Mouse (Mus musculus): ENCODE measurements at regions not wholly inside any gene's neighbourhood (a gene's known extent, or its start where the extent isn't known, plus 50 kb on each side); places are given as distances from the start of the nearest gene placed in this dataset.
A peak's percentile ranks its signal among the peaks of the same experiment; 100 is the strongest.

- no peak overlapping the region for H3K27ac ChIP-seq
- no peaks in the 10 kb centered on the region for H3K27me3 ChIP-seq
- 82% methylated on average over 4 of the region's 4 CpGs for WGBS
- no peaks in the 10 kb centered on the region for H3K36me3 ChIP-seq
- H3K4me2 ChIP-seq, result no peak overlapping the region
- H3K9me3 ChIP-seq, result no peaks in the 10 kb centered on the region
- H3K9ac ChIP-seq, result no peak overlapping the region
- H3K4me3 ChIP-seq, result no peak overlapping the region
- ATAC-seq (ENCODE audit: insufficient number of reproducible peaks, low FRiP score, low TSS enrichment, low read depth), result no peak
- H3K4me1 ChIP-seq, result peaks cover under 1% of the 10 kb centered on the region; the same call in 1 of the 2 replicates
These were observed 177.4 kb upstream of the Smim15 start for GRCm38 (mm10) chr13:107866825-107867224.

DNA sequence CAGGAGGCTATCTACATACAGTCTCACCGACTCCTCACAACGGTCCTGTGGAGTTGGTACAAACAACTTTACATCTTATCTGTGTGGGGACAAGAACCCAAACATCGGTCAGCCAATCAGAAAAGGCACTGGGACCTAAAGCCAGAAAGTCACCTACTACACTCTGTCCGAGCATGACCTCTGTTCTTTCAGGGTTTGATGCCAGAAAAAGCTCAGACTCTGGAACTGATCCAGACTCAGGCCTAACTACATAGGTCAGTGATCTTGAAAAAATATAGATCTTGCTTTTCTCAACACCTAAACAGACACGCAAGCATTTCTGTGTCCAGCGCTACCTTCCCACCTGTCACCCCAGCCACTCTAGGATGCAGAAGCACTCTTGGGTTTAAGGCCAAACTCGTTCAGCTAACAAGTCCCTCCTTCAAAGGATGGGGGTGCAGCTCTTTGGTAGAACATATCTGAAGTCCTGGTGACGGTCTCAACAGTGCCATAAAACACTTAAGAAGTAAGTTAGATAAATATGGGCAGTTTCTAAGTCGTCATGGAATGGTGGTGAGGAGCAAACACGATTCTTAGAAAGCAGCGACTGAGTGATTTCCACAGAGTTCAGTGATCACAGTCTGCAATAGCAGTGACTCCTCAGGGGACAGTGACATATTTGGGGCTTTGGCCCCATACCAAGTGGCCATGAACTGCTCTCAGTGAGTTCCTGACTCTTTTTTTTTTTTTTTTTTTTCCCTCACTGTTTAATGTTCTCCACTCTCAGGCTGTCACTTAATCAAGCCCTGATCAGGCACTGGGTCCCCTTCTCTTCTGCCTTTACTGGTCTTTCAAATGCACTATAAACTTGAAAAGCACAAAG lies 181.2 kb upstream of the Smim15 start:
- Histone ChIP-seq H3K36me3 (no peaks in the 10 kb centered on the region), H3K4me1 (no peaks in the 10 kb centered on the region), H3K4me2 (no peak overlapping the region), H3K9ac (no peak overlapping the region), H3K27me3 (no peaks in the 10 kb centered on the region), H3K27ac (no peak overlapping the region), H3K4me3 (no peak overlapping the region), H3K9me3 (no peaks in the 10 kb centered on the region)
- WGBS, result 74% methylated on average over 11 of the region's 11 CpGs
- ATAC-seq (ENCODE audit: insufficient number of reproducible peaks, low FRiP score, low TSS enrichment, low read depth), result no peak

- H3K4me1 ChIP-seq, result no peaks in the 10 kb centered on the region
- H3K4me3 ChIP-seq, result no peak overlapping the region
- no peaks in the 10 kb centered on the region for H3K9me3 ChIP-seq
- H3K4me2 ChIP-seq, result no peak overlapping the region
- no peak overlapping the region for H3K27ac ChIP-seq
- WGBS, result 81% methylated on average over 17 of the region's 17 CpGs
- no peak overlapping the region for H3K9ac ChIP-seq
- H3K36me3 ChIP-seq, result no peaks in the 10 kb centered on the region
- H3K27me3 ChIP-seq, result no peaks in the 10 kb centered on the region
- no peak for ATAC-seq (ENCODE audit: insufficient number of reproducible peaks, low FRiP score, low TSS enrichment, low read depth)
These were observed 182.7 kb upstream of the Smim15 start for GRCm38 (mm10) chr13:107861384-107862134.

GRCm38 (mm10) chr13:107857043-107857755 lies 187.0 kb upstream of the Smim15 start:
- Histone ChIP-seq H3K36me3 (no peaks in the 10 kb centered on the region), H3K4me3 (no peak overlapping the region), H3K4me2 (no peak overlapping the region), H3K27me3 (no peaks in the 10 kb centered on the region), H3K4me1 (no peaks in the 10 kb centered on the region), H3K9me3 (no peaks in the 10 kb centered on the region), H3K9ac (no peak overlapping the region), H3K27ac (no peak overlapping the region)
- 64% methylated on average over 13 of the region's 13 CpGs for WGBS
- no peak for ATAC-seq (ENCODE audit: insufficient number of reproducible peaks, low FRiP score, low TSS enrichment, low read depth)

DNA sequence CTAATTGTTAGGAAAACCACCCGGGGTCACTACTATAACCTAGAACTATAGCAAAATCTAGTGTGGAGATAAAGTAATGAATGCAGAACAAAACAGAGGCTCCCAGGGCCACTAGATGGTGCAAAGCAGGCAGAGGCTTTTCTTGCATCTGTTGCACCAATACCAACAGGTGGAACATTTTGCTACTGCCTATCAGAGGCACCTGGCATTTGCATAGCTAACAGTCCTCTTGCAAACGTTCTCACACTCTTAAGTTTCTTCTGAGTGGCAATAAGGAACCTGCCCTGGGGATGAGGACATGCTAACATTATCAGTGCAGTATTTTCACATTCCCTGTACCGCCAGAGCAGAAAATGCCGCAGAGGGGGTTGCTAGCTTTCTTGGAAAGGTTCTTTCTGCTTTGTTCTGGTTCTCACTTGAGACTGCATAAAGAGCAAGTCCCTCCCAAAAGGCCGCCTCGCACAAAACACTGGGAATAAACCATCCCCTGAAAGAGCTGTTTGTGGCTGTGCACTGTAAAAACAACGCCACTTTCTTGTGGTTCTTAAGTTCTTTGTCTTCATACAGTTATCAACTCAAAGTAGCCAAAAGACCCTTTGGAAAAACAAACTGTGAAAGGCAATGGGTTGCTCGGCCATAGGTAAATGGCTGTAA lies 193.2 kb upstream of the Smim15 start:
- Histone ChIP-seq H3K36me3 (no peaks in the 10 kb centered on the region), H3K4me2 (no peak overlapping the region), H3K9ac (no peak overlapping the region), H3K27ac (no peak overlapping the region), H3K27me3 (no peaks in the 10 kb centered on the region), H3K4me1 (peaks cover 15% of the 10 kb centered on the region), H3K4me3 (no peak overlapping the region), H3K9me3 (no peaks in the 10 kb centered on the region)
- ATAC-seq (ENCODE audit: insufficient number of reproducible peaks, low FRiP score, low TSS enrichment, low read depth), result no peak
- WGBS, result 66% methylated on average over 8 of the region's 8 CpGs

DNA sequence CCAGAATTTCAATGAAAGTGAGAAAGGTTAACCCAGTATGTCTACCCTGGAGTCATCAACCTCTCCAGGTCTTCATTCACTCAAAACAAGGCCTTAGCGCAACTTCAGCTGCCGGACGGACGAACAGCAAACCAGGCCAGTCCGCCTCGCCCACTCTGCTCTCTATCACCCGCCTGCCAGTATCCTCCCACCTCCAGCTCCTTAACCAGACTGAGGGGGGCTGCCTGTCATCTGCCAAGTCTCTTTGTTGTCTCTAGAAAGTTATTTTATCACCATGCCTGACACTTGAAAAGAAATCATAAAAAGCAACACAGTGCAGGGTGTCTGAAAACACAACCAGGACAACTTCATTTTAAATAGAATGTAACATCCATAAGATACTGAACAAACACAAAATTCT lies 195.4 kb upstream of the Smim15 start:
- Histone ChIP-seq H3K36me3 (no peaks in the 10 kb centered on the region), H3K9ac (no peak overlapping the region), H3K9me3 (no peaks in the 10 kb centered on the region), H3K4me1 (peaks cover 20% of the 10 kb centered on the region), H3K27ac (no peak overlapping the region), H3K27me3 (no peaks in the 10 kb centered on the region), H3K4me3 (no peak overlapping the region), H3K4me2 (no peak overlapping the region)
- no peak for ATAC-seq (ENCODE audit: insufficient number of reproducible peaks, low FRiP score, low TSS enrichment, low read depth)
- WGBS, result 83% methylated on average over 7 of the region's 7 CpGs

GRCm38 (mm10) chr13:107847179-107848012 lies 196.8 kb upstream of the Smim15 start:
- H3K4me3 ChIP-seq, result peak overlapping the region; percentile 17
- no peak overlapping the region for H3K27ac ChIP-seq

GRCm38 (mm10) chr13:107846621-107847178 lies 197.5 kb upstream of the Smim15 start:
- H3K9me3 ChIP-seq, result no peaks in the 10 kb centered on the region
- peak overlapping the region; percentile 17 for H3K4me3 ChIP-seq
- no peaks in the 10 kb centered on the region for H3K27me3 ChIP-seq
- H3K36me3 ChIP-seq, result no peaks in the 10 kb centered on the region
- no peak overlapping the region; the same call in 1 of the 2 replicates for H3K27ac ChIP-seq
- ATAC-seq (ENCODE audit: insufficient number of reproducible peaks, low FRiP score, low TSS enrichment, low read depth), result peak; percentile 58; the same call in 1 of the 2 replicates
- no peak overlapping the region for H3K9ac ChIP-seq
- H3K4me2 ChIP-seq, result peak overlapping the region; percentile 38
- WGBS, result 23% methylated on average over 10 of the region's 10 CpGs
- peaks cover 20% of the 10 kb centered on the region for H3K4me1 ChIP-seq

More at GRCm38 (mm10) chr13:107847179-107848012, 196.8 kb upstream of the Smim15 start:
- H3K27me3 ChIP-seq, result no peaks in the 10 kb centered on the region
- ATAC-seq (ENCODE audit: insufficient number of reproducible peaks, low FRiP score, low TSS enrichment, low read depth), result peak; percentile 24; the same call in 1 of the 2 replicates
- no peaks in the 10 kb centered on the region for H3K9me3 ChIP-seq
- no peak overlapping the region for H3K9ac ChIP-seq
- peak overlapping the region; percentile 38 for H3K4me2 ChIP-seq
- no peaks in the 10 kb centered on the region for H3K36me3 ChIP-seq
- peaks cover 20% of the 10 kb centered on the region for H3K4me1 ChIP-seq
- WGBS, result 36% methylated on average over 18 of the region's 18 CpGs

DNA sequence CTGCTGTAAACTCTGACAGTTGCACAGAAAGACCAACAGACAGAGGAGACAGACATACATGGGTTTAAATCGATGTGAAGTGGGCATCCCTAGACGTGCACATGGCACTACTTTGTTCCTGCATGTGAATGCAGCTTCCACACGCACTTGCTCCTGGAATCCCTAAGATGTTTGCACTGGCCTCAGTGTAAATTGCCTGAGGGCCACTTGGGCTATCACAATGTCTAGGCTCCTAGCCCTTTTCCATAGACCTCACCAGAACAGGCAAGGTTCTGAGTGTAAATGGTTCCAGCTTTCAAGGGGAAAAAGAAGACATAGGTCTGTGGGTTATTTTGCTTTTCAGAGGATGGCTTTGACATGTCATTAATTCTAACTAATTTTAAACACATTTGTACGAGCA lies 198.4 kb upstream of the Smim15 start:
- Histone ChIP-seq H3K27ac (no peak overlapping the region), H3K27me3 (no peaks in the 10 kb centered on the region), H3K9ac (no peak overlapping the region), H3K4me2 (no peak overlapping the region), H3K4me3 (no peak overlapping the region), H3K36me3 (no peaks in the 10 kb centered on the region), H3K4me1 (peaks cover 20% of the 10 kb centered on the region), H3K9me3 (no peaks in the 10 kb centered on the region)
- no peak for ATAC-seq (ENCODE audit: insufficient number of reproducible peaks, low FRiP score, low TSS enrichment, low read depth)
- WGBS, result 55% methylated on average over 4 of the region's 4 CpGs

DNA sequence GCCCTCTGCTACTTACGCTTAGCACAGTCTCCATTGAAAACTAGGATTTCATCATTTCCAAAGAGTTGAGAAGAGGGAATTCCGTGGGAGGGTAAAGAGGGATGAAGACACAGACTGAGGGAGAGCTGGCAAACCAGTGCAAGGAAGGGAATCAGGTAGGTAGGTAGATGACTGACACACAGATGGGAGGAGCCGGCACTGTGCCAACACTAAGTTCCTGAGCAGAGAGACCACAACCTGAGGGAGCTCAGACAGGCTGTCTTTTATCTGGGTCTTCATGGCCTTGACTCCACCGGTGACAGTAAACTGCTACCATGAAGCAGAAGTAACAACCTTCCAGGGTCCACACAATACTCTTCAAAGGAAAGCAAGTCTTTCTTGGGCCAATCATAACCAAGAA lies 200.2 kb upstream of the Smim15 start:
- WGBS, result 83% methylated on average over 4 of the region's 4 CpGs
- Histone ChIP-seq H3K4me1 (peaks cover 20% of the 10 kb centered on the region), H3K27me3 (no peaks in the 10 kb centered on the region), H3K4me2 (no peak overlapping the region), H3K27ac (no peak overlapping the region), H3K36me3 (no peaks in the 10 kb centered on the region), H3K9me3 (no peaks in the 10 kb centered on the region), H3K9ac (no peak overlapping the region), H3K4me3 (no peak overlapping the region)
- ATAC-seq (ENCODE audit: insufficient number of reproducible peaks, low FRiP score, low TSS enrichment, low read depth), result no peak

All from limb, embryonic 15.5 days (tissue).